Mouse (Mus musculus) sigmoid colon, adult 10 weeks (tissue): ENCODE measurements around the gene Actr1a. TPM values are rescaled to one million over a fixed set of nuclear protein-coding genes. Genes with fewer than 3 reads are reported as not detected.

Experiments
- polyA plus RNA-seq: library from polyadenylated mRNA; stranded (reverse); fragments of 350-450 nt; fragmentation: Illumina TruSeq; extraction: RNeasy Lipid Tissue Mini Kit (QIAGEN cat#74804); gene quantifications from one replicate; pipeline ENCODE4 v1.2.3, GENCODE M21; 2014; ENCODE audit warnings: low read depth, low replicate concordance

Actr1a gene
- 47.3 TPM for polyA plus RNA-seq

DNA sequence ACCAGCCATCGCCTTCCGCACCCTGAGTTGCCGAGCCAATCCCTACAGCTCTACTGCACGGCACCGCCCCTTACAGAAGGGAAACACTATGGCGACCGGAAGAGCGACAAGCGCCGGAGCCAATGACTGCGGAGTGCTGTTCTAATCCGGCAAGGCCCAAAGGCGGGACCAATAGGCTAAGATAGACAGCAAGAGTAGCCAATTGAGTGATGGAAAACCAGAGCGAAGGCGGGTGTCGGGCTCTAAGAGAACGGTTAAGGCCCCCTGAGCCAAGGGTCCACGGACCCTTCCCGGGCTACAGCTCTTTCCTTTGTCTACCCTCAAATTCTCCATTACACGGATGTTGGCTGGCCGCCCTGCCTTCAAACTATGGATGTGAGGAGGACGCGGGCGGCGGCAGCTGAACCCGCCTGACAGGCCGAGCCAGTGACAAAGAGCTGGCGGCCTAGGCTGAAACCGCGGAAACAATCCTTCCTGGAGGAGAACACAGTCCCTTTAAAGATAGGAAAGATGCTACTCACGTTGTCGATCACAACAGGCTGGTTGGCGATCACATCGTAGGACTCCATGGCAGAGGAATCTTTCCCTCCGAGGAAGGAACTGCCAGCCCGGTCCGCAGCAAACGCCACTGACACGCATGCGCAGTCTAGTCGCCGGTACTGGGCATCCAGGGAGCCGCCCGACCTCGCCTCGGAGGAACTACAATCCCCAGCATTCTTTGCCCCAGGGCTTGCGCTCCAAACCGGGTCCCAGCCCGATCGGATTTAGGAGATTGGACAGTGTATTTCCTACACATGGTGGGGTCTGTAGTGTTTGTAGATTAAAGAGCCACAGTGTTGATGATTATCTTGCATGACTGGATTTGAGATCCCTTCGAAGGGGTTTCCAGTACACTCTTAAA is at the start of gene Actr1a:
Gene Actr1a, minus strand, starts transcription at position 640 of the 901 bp plus-strand sequence.

DNA sequence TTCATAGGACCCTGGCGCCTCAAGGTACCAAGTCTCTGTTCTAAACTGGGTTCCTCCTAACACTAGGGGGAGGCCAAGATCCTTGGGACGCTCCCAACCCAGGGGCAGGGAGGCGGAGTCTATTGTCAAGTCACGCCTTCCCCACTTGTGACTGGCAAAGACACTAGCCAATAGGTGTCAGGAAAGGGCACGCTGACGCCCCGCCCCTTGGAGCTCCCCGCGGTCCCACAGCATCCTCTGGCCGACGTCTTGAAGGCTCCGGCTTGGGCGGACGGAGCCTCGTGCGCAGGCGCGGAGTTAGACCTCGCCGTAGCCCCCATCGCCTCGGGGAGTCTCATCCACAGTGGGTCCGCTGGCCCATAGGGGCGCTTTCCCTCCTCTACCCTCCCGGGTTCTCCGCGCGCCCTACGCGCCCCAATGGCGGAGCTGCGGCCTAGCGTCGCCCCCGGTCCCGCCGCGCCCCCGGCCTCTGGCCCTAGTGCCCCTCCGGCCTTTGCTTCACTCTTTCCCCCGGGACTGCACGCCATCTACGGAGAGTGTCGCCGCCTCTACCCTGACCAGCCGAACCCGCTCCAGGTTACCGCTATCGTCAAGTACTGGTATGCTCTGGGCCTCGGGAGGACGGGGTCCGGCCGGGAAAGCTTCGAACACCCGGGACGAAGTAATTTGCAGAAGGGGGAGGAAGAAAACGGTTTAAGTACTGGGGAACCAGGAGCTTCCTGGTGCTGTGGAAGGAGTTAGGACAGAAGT is 1.3 kb upstream of the Actr1a start, which contains the start of gene Sufu:
Gene Sufu, plus strand, starts transcription at position 211 of the 750 bp plus-strand sequence.

DNA sequence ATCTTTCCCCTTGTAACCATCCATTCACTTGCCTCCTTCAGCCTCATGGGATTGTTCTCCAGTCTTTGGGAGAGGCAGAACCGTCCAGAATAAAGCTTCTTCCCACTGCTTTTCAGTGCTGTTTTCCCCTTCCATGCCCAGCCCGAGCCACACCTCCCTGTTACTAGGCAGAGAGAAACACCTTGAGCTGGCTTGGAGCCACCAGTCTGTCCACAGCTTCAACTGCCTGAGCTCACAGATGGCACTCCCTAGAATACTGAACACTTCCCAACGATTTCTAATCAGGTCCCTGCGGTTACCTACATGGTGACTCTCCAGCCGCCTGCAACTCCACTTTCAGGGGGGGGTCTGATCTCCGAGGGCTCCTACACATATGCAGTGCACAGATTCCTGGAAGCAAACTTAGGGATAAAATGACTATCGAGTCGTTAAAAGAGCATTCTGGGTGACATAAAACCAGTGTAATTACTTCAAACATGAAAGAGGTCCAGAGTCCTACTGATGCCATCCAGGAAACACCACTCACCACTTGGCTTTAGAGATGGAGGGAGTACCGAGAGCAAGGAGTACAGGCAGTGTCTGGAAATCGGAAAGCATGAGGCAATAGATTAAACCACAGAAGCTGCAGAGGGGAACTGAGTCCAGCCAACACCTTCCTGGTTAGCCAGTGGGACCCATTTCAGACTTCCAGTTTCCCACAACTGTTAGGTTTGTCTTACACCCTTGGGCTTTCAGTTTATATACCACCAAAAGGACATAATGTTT is 45.2 kb downstream of the Actr1a start, which contains the start of gene 2310034G01Rik:
Gene 2310034G01Rik, minus strand, starts transcription at position 135 of the 765 bp plus-strand sequence.

DNA sequence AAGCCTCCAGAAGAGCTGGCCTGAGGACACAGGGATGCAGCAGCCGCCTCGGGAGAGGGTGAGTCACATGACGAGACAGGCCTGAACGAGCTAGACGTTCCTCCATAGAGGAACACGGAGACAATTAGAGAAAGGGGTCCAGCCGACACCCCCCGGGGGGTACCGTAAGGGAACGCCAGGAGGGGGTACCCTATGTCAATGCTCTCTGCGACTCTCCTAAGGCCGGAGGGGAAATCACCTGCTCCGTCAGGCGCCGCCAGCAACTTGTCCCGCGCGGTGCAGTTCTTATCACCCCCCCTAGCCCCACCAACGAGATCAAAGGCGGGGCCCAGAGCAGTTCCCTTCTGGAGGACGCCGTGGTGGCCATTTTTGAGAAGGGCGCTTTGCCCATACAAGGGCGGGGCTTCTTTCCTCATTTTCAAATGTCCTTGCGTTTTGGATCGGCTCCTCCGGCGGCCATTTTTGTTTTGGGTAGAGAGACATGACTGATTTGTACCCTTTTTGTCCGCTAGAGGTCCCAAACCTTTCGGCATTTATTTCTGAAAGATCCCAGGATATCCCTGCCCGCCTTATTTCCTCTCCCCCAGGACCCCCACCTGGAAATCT is 57.1 kb downstream of the Actr1a start, which contains the start of gene Cuedc2:
Gene Cuedc2, minus strand, starts transcription at position 372 of the 606 bp plus-strand sequence.

DNA sequence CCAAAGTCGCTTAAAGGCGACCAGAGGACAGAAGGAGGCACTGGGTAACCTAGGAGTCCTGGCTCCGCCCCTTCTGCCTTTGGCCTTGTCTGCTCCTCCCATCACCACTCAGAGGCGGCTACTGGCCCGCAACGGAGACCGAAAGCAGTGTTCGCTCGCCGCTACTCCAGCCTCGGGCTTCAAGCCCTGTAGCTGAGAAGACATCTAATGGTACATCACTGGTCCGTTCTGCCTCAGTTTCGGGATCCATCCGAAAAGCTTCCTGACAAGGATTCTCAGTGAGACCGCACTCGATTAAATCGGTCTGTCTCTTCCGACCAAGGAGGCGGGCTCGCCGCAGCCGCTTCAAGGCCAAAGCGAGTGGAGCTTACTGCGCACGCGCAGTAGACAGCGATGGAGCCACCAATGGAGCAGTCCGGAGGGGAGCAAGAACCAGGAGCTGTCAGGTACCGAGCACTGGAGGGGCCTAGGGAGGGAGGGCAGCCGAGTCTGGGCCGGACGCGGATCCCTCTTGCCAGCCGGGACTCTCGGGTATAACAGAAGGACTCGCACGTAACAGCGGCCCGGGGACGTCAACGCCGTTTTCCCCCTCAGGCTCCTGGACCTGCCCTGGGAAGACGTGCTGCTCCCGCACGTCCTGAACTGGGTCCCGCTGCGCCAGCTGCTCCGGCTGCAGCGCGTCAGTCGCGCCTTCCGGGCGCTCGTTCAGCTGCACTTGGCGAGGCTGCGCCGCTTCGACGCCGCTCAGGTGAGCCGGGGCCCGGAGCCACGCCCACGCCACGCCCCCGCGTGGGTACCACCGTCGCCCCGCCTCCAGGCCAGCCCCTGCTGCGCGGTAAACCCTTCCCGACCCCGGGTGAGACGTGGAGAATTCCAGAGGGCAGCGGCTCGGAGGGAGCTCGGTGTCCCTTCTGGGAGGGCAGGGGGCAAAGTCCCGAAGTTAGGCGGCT is 67.2 kb downstream of the Actr1a start, which contains the start of gene Fbxl15:
Gene Fbxl15, plus strand, starts transcription at position 104 of the 950 bp plus-strand sequence.

Other genes with a start within 250 kb of the Actr1a start
- gene Pitx3, start 247.4 kb downstream of the Actr1a start, polyA plus RNA-seq: not detected
- gene Gbf1, start 243.2 kb downstream of the Actr1a start, polyA plus RNA-seq: 34.5 TPM
- 1.6 TPM for gene Nfkb2, start 91.4 kb downstream of the Actr1a start, polyA plus RNA-seq
- 2.7 TPM for gene Psd, start 68.6 kb downstream of the Actr1a start, polyA plus RNA-seq
- not detected for gene Fbxl15, start 67.6 kb downstream of the Actr1a start, polyA plus RNA-seq
- 2.8 TPM for gene Cuedc2, start 57.0 kb downstream of the Actr1a start, polyA plus RNA-seq
- gene Mfsd13a, start 54.6 kb downstream of the Actr1a start, polyA plus RNA-seq: 1.1 TPM
- 1.8 TPM for gene 2310034G01Rik, start 45.4 kb downstream of the Actr1a start, polyA plus RNA-seq
- gene Sufu, start 1.1 kb upstream of the Actr1a start, polyA plus RNA-seq: 2.4 TPM
- 5.2 TPM for gene Trim8, start 106.0 kb upstream of the Actr1a start, polyA plus RNA-seq
- gene Arl3, start 177.4 kb upstream of the Actr1a start, polyA plus RNA-seq: 33.2 TPM
- 9.9 TPM for gene Sfxn2, start 177.6 kb upstream of the Actr1a start, polyA plus RNA-seq
- gene Wbp1l, start 203.3 kb upstream of the Actr1a start, polyA plus RNA-seq: 6.6 TPM